Mouse (Mus musculus) forebrain, embryonic 12.5 days (tissue): ENCODE data around the gene Igsf21. TPM values are rescaled to one million over a fixed set of nuclear protein-coding genes. Genes with fewer than 3 reads are reported as not detected.
A peak's percentile ranks its signal among the peaks of the same experiment; 100 is the strongest.

Experiments used
- ATAC-seq: fragments of 200-750 bp; cut with Nextera tagmentation; 2 replicates; pipeline ENCODE4 v1.8.0; 2017; ENCODE audit warnings: moderate TSS enrichment; ENCODE audit not compliant: low FRiP score
- H3K27ac ChIP-seq: fragments of 300-500 bp; sonication (generic); 2 replicates; pipeline ENCODE4 v1.5.1; 2016; ENCODE audit warnings: mild to moderate bottlenecking
- H3K27me3 ChIP-seq: fragments of 300-500 bp; sonication (generic); 2 replicates; pipeline ENCODE4 v1.6.1; 2016; ENCODE audit warnings: mild to moderate bottlenecking
- H3K36me3 ChIP-seq: fragments of 300-500 bp; sonication (generic); replicated peaks from 2 replicates; pipeline ENCODE4 v1.6.1; 2016; ENCODE audit warnings: mild to moderate bottlenecking
- H3K4me1 ChIP-seq: fragments of 300-500 bp; sonication (generic); 2 replicates; pipeline ENCODE4 v1.6.1; 2016
- H3K4me2 ChIP-seq: fragments of 300-500 bp; sonication (generic); 2 replicates; pipeline ENCODE4 v1.6.1; 2016; ENCODE audit warnings: mild to moderate bottlenecking, moderate library complexity
- H3K4me3 ChIP-seq: fragments of 300-500 bp; sonication (generic); replicated peaks from 2 replicates; pipeline ENCODE4 v1.5.1; 2016; ENCODE audit warnings: mild to moderate bottlenecking
- H3K9ac ChIP-seq: fragments of 300-500 bp; sonication (generic); 2 replicates; pipeline ENCODE4 v1.6.1; 2016; ENCODE audit warnings: mild to moderate bottlenecking
- H3K9me3 ChIP-seq: fragments of 300-500 bp; sonication (generic); 2 replicates; pipeline ENCODE4 v1.6.1; 2016
- WGBS: fragments of 180-500 bp; shearing (Covaris S2); methylation state at CpG from one replicate; pipeline ENCODE4 v1.1.7; 2016; 5-methylcytosine and 5-hydroxymethylcytosine counted together
- polyA plus RNA-seq: library from polyadenylated mRNA; unstranded; fragments of >200 nt; fragmentation: Nextera tagmentation; extraction: Ambion mirVana; gene quantifications from 2 replicates; pipeline ENCODE4 v1.2.1, GENCODE M21; 2016

The Igsf21 gene
- polyA plus RNA-seq, 1 experiment from 2014 or later = 21.7 TPM

- H3K27ac ChIP-seq = no peak overlapping the region
- no peak overlapping the region for H3K4me3 ChIP-seq
- 64% methylated on average over 6 of the region's 6 CpGs for WGBS
- no peaks in the 10 kb centered on the region for H3K9me3 ChIP-seq
- no peak overlapping the region for H3K9ac ChIP-seq
- H3K4me1 ChIP-seq = peaks cover 6% of the 10 kb centered on the region; the same call in 1 of the 2 replicates
- no peaks in the 10 kb centered on the region for H3K36me3 ChIP-seq
- H3K27me3 ChIP-seq = no peaks in the 10 kb centered on the region
- no peak for ATAC-seq
- no peak overlapping the region for H3K4me2 ChIP-seq
Measured at GRCm38 (mm10) chr4:140179576-140179975, 67.0 kb downstream of the Igsf21 start.

- Histone ChIP-seq H3K4me3 (no peak overlapping the region), H3K4me2 (no peak overlapping the region), H3K4me1 (peaks cover 22% of the 10 kb centered on the region), H3K27ac (no peak overlapping the region), H3K36me3 (no peaks in the 10 kb centered on the region), H3K9me3 (no peaks in the 10 kb centered on the region), H3K27me3 (no peaks in the 10 kb centered on the region), H3K9ac (no peak overlapping the region)
- whole genome bisulfite sequencing = 96% methylated on average over 6 of the region's 6 CpGs
- no peak for ATAC-seq
Measured at GRCm38 (mm10) chr4:140177055-140177454, 69.5 kb downstream of the Igsf21 start.

- H3K27me3 ChIP-seq = peaks cover 4% of the 10 kb centered on the region; the same call in 1 of the 2 replicates
- H3K27ac ChIP-seq = no peak overlapping the region
- ATAC-seq = no peak
- no peak overlapping the region for H3K4me3 ChIP-seq
- WGBS = 42% methylated on average over 13 of the region's 13 CpGs
- no peak overlapping the region for H3K9ac ChIP-seq
- H3K36me3 ChIP-seq = no peaks in the 10 kb centered on the region
- H3K4me1 ChIP-seq = peaks cover 18% of the 10 kb centered on the region
- no peak overlapping the region for H3K4me2 ChIP-seq
- H3K9me3 ChIP-seq = no peaks in the 10 kb centered on the region
Measured at GRCm38 (mm10) chr4:140173746-140174399, 72.7 kb downstream of the Igsf21 start.

- peaks cover 4% of the 10 kb centered on the region; the same call in 1 of the 2 replicates for H3K27me3 ChIP-seq
- no peaks in the 10 kb centered on the region for H3K36me3 ChIP-seq
- H3K9ac ChIP-seq = no peak overlapping the region
- 48% methylated on average over 12 of the region's 12 CpGs for WGBS
- H3K9me3 ChIP-seq = no peaks in the 10 kb centered on the region
- ATAC-seq = no peak
- H3K4me1 ChIP-seq = peaks cover 22% of the 10 kb centered on the region
- no peak overlapping the region for H3K27ac ChIP-seq
- H3K4me3 ChIP-seq = no peak overlapping the region
- no peak overlapping the region for H3K4me2 ChIP-seq
Measured at GRCm38 (mm10) chr4:140173084-140173483, 73.5 kb downstream of the Igsf21 start.

GRCm38 (mm10) chr4:140171917-140172316 lies 74.7 kb downstream of the Igsf21 start:
- H3K9me3 ChIP-seq = no peaks in the 10 kb centered on the region
- H3K27me3 ChIP-seq = peaks cover 4% of the 10 kb centered on the region; the same call in 1 of the 2 replicates
- 81% methylated on average over 1 of the region's 1 CpGs for WGBS
- no peak for ATAC-seq
- H3K4me3 ChIP-seq = no peak overlapping the region
- H3K36me3 ChIP-seq = no peaks in the 10 kb centered on the region
- H3K9ac ChIP-seq = no peak overlapping the region
- H3K4me1 ChIP-seq = peaks cover 26% of the 10 kb centered on the region
- H3K27ac ChIP-seq = no peak overlapping the region
- no peak overlapping the region for H3K4me2 ChIP-seq

- H3K27me3 ChIP-seq = peaks cover 4% of the 10 kb centered on the region; the same call in 1 of the 2 replicates
- H3K4me2 ChIP-seq = no peak overlapping the region
- H3K4me3 ChIP-seq = no peak overlapping the region
- H3K9ac ChIP-seq = no peak overlapping the region
- H3K9me3 ChIP-seq = no peaks in the 10 kb centered on the region
- no peak for ATAC-seq
- peaks cover 26% of the 10 kb centered on the region for H3K4me1 ChIP-seq
- H3K36me3 ChIP-seq = no peaks in the 10 kb centered on the region
- no peak overlapping the region for H3K27ac ChIP-seq
Measured at GRCm38 (mm10) chr4:140171189-140171588, 75.4 kb downstream of the Igsf21 start.

- peaks cover 4% of the 10 kb centered on the region; the same call in 1 of the 2 replicates for H3K27me3 ChIP-seq
- no peak overlapping the region for H3K4me2 ChIP-seq
- H3K4me1 ChIP-seq = peaks cover 10% of the 10 kb centered on the region
- H3K9me3 ChIP-seq = no peaks in the 10 kb centered on the region
- no peak for ATAC-seq
- H3K36me3 ChIP-seq = no peaks in the 10 kb centered on the region
- H3K27ac ChIP-seq = no peak overlapping the region
- H3K4me3 ChIP-seq = no peak overlapping the region
- 89% methylated on average over 7 of the region's 7 CpGs for WGBS
- H3K9ac ChIP-seq = no peak overlapping the region
Measured at GRCm38 (mm10) chr4:140165851-140166250, 80.7 kb downstream of the Igsf21 start.

GRCm38 (mm10) chr4:140164662-140165061 lies 81.9 kb downstream of the Igsf21 start:
- Histone ChIP-seq H3K4me3 (no peak overlapping the region), H3K36me3 (no peaks in the 10 kb centered on the region), H3K27ac (no peak overlapping the region), H3K4me1 (peaks cover 10% of the 10 kb centered on the region), H3K9me3 (no peaks in the 10 kb centered on the region), H3K27me3 (no peaks in the 10 kb centered on the region), H3K9ac (no peak overlapping the region), H3K4me2 (no peak overlapping the region)
- 91% methylated on average over 9 of the region's 9 CpGs for WGBS
- no peak for ATAC-seq

GRCm38 (mm10) chr4:140159617-140160016 lies 87.0 kb downstream of the Igsf21 start:
- WGBS = 34% methylated on average over 3 of the region's 3 CpGs
- Histone ChIP-seq H3K4me1 (peaks cover 12% of the 10 kb centered on the region), H3K4me3 (no peak overlapping the region), H3K36me3 (no peaks in the 10 kb centered on the region), H3K9me3 (no peaks in the 10 kb centered on the region), H3K9ac (no peak overlapping the region), H3K27me3 (no peaks in the 10 kb centered on the region), H3K4me2 (no peak overlapping the region), H3K27ac (no peak overlapping the region)
- no peak for ATAC-seq

GRCm38 (mm10) chr4:140154899-140155463 lies 91.6 kb downstream of the Igsf21 start:
- no peaks in the 10 kb centered on the region for H3K27me3 ChIP-seq
- WGBS = 51% methylated on average over 5 of the region's 5 CpGs
- H3K9ac ChIP-seq = no peak overlapping the region
- H3K4me3 ChIP-seq = no peak overlapping the region
- H3K27ac ChIP-seq = peak overlapping the region; percentile 73
- ATAC-seq = no peak
- no peak overlapping the region for H3K4me2 ChIP-seq
- H3K4me1 ChIP-seq = peaks cover 26% of the 10 kb centered on the region
- H3K36me3 ChIP-seq = no peaks in the 10 kb centered on the region
- H3K9me3 ChIP-seq = no peaks in the 10 kb centered on the region

GRCm38 (mm10) chr4:140154484-140154883 lies 92.1 kb downstream of the Igsf21 start:
- peak; percentile 51; the same call in 1 of the 2 replicates for ATAC-seq
- Histone ChIP-seq H3K9ac (no peak overlapping the region), H3K9me3 (no peaks in the 10 kb centered on the region), H3K27ac (peak overlapping the region; percentile 73), H3K27me3 (no peaks in the 10 kb centered on the region), H3K36me3 (no peaks in the 10 kb centered on the region), H3K4me1 (peaks cover 26% of the 10 kb centered on the region), H3K4me2 (no peak overlapping the region), H3K4me3 (no peak overlapping the region)
- 12% methylated on average over 5 of the region's 5 CpGs for WGBS

GRCm38 (mm10) chr4:140153711-140154114 lies 92.9 kb downstream of the Igsf21 start:
- 74% methylated on average over 9 of the region's 9 CpGs for WGBS
- H3K4me2 ChIP-seq = no peak overlapping the region
- no peaks in the 10 kb centered on the region for H3K27me3 ChIP-seq
- H3K4me1 ChIP-seq = peaks cover 26% of the 10 kb centered on the region
- no peak overlapping the region for H3K4me3 ChIP-seq
- no peaks in the 10 kb centered on the region for H3K36me3 ChIP-seq
- no peaks in the 10 kb centered on the region for H3K9me3 ChIP-seq
- no peak overlapping the region for H3K27ac ChIP-seq
- no peak overlapping the region for H3K9ac ChIP-seq
- ATAC-seq = no peak

GRCm38 (mm10) chr4:140153101-140153500 lies 93.5 kb downstream of the Igsf21 start:
- H3K27me3 ChIP-seq = no peaks in the 10 kb centered on the region
- no peak overlapping the region for H3K4me2 ChIP-seq
- peaks cover 27% of the 10 kb centered on the region for H3K4me1 ChIP-seq
- no peak for ATAC-seq
- no peak overlapping the region for H3K27ac ChIP-seq
- 28% methylated on average over 7 of the region's 7 CpGs for WGBS
- no peak overlapping the region for H3K4me3 ChIP-seq
- H3K9me3 ChIP-seq = no peaks in the 10 kb centered on the region
- H3K9ac ChIP-seq = no peak overlapping the region
- no peaks in the 10 kb centered on the region for H3K36me3 ChIP-seq
